Mouse (Mus musculus) CH12.LX (cell line): ENCODE results near the gene Pmm2. TPM values are rescaled to one million over a fixed set of nuclear protein-coding genes. Genes with fewer than 3 reads are reported as not detected.

ENCODE experiments used
- DNase-seq: peaks from one replicate; pipeline ENCODE4 v3.0.0-alpha.2; 2013; ENCODE audit errors: extremely low read depth
- H3K27ac ChIP-seq: 2 replicates; pipeline ENCODE4 v1.5.1; 2012; ENCODE audit warnings: low read depth, mild to moderate bottlenecking, control low read depth, moderate library complexity; ENCODE audit not compliant: insufficient read depth
- H3K27me3 ChIP-seq: replicated peaks from 2 replicates; pipeline ENCODE3; 2012; ENCODE audit warnings: inconsistent platforms
- H3K36me3 ChIP-seq, 2 experiments: replicated peaks in 1 of 2; 2 replicates each; pipeline versions ENCODE3 to v1.6.1; 2012; ENCODE audit warnings: inconsistent platforms in 1 of 2, low read length in 1 of 2, mild to moderate bottlenecking in 1 of 2, mixed read lengths in 1 of 2, moderate library complexity in 1 of 2; ENCODE audit not compliant: control insufficient read depth in 1 of 2, insufficient read depth in 1 of 2
- H3K4me1 ChIP-seq, 2 experiments: 2 replicates each; pipeline ENCODE4 v1.6.1; 2012; ENCODE audit warnings: inconsistent platforms in 1 of 2, moderate library complexity in 1 of 2; ENCODE audit not compliant: insufficient read depth in 2 of 2, control insufficient read depth in 1 of 2
- H3K4me2 ChIP-seq: 2 replicates; pipeline ENCODE4 v1.6.1; 2012; ENCODE audit warnings: low read depth, mild to moderate bottlenecking, control low read depth; ENCODE audit not compliant: poor library complexity, insufficient read depth, severe bottlenecking
- H3K4me3 ChIP-seq, 3 experiments: fragments of 150-350 bp in 1 of 3; sonication (generic) in 1 of 3; replicated peaks in 1 of 3; 2 replicates each; pipeline versions ENCODE3 to v1.5.1; 2011 to 2012; ENCODE audit warnings: low read depth in 2 of 3, low read length in 2 of 3, mild to moderate bottlenecking in 2 of 3, moderate library complexity in 2 of 3, control low read depth in 1 of 3, improper control_type of control experiment in 1 of 3, inconsistent platforms in 1 of 3, mixed read lengths in 1 of 3; ENCODE audit not compliant: poor library complexity in 1 of 3
- H3K79me2 ChIP-seq: replicated peaks from 2 replicates; pipeline ENCODE4 v1.6.1; 2012; ENCODE audit warnings: mild to moderate bottlenecking, moderate library complexity; ENCODE audit not compliant: control insufficient read depth, poor library complexity, insufficient read depth, severe bottlenecking; ENCODE audit errors: extremely low read depth
- H3K9ac ChIP-seq: 2 replicates; pipeline ENCODE4 v1.6.1; 2012; ENCODE audit warnings: low read depth, mild to moderate bottlenecking, control low read depth, moderate library complexity; ENCODE audit not compliant: insufficient read depth
- H3K9me3 ChIP-seq: replicated peaks from 2 replicates; pipeline ENCODE3; 2012; ENCODE audit warnings: low read length, inconsistent platforms, mixed read lengths
- BHLHE40 ChIP-seq: IDR thresholded peaks from 2 replicates; pipeline ENCODE4 v1.6.1; 2011; ENCODE audit warnings: mild to moderate bottlenecking, low read depth, low read length, improper control_type of control experiment
- CHD1 ChIP-seq: IDR thresholded peaks from 2 replicates; pipeline ENCODE4 v1.6.1; 2012; ENCODE audit warnings: low read depth, low read length, improper control_type of control experiment, inconsistent platforms
- CHD2 ChIP-seq: IDR thresholded peaks from 2 replicates; pipeline ENCODE4 v1.6.1; 2011; ENCODE audit warnings: low read length, improper control_type of control experiment
- CTCF ChIP-seq, 2 experiments: IDR thresholded peaks in 1 of 2; conservative IDR thresholded peaks in 1 of 2; 2 replicates each; pipeline ENCODE4 v1.5.1; 2011 to 2012; ENCODE audit warnings: low read depth in 2 of 2, low read length in 2 of 2, improper control_type of control experiment in 1 of 2, inconsistent platforms in 1 of 2, mild to moderate bottlenecking in 1 of 2, moderate library complexity in 1 of 2
- E2F4 ChIP-seq: IDR thresholded peaks from 2 replicates; pipeline ENCODE4 v1.6.1; 2011; ENCODE audit warnings: low read depth, low read length, improper control_type of control experiment; ENCODE audit not compliant: insufficient replicate concordance
- ELF1 ChIP-seq: IDR thresholded peaks from 2 replicates; pipeline ENCODE4 v1.6.1; 2014; ENCODE audit warnings: low read depth, mild to moderate bottlenecking, inconsistent platforms, low read length, improper control_type of control experiment
- EP300 ChIP-seq: IDR thresholded peaks from 2 replicates; pipeline ENCODE4 v1.6.1; 2011; ENCODE audit warnings: low read length, improper control_type of control experiment
- ETS1 ChIP-seq: conservative IDR thresholded peaks from 2 replicates; pipeline ENCODE4 v1.6.1; 2012; ENCODE audit warnings: low read depth, mild to moderate bottlenecking, inconsistent platforms, low read length, improper control_type of control experiment, moderate library complexity
- GABPA ChIP-seq: IDR thresholded peaks from 2 replicates; pipeline ENCODE4 v1.6.1; 2012; ENCODE audit warnings: low read depth, low read length, improper control_type of control experiment, inconsistent platforms; ENCODE audit not compliant: insufficient replicate concordance
- HCFC1 ChIP-seq: IDR thresholded peaks from 2 replicates; pipeline ENCODE4 v1.6.1; 2012; ENCODE audit warnings: low read depth, mild to moderate bottlenecking, inconsistent platforms, low read length, improper control_type of control experiment
- IRF4 ChIP-seq: IDR thresholded peaks from 2 replicates; pipeline ENCODE4 v1.6.1; 2014; ENCODE audit warnings: low read depth, mild to moderate bottlenecking, inconsistent platforms, low read length, improper control_type of control experiment
- JUN ChIP-seq: IDR thresholded peaks from 2 replicates; pipeline ENCODE4 v1.6.1; 2011; ENCODE audit warnings: low read depth, mild to moderate bottlenecking, low read length, improper control_type of control experiment, moderate library complexity; ENCODE audit not compliant: insufficient read depth
- JUND ChIP-seq: conservative IDR thresholded peaks from 2 replicates; pipeline ENCODE4 v1.6.1; 2011; ENCODE audit warnings: low read depth, low read length, improper control_type of control experiment
- KAT2A ChIP-seq: IDR thresholded peaks from 2 replicates; pipeline ENCODE4 v1.6.1; 2012; ENCODE audit warnings: low read length, improper control_type of control experiment, inconsistent platforms; ENCODE audit not compliant: insufficient replicate concordance
- MAFK ChIP-seq: IDR thresholded peaks from 2 replicates; pipeline ENCODE4 v1.6.1; 2011; ENCODE audit warnings: low read length, improper control_type of control experiment; ENCODE audit not compliant: insufficient replicate concordance
- MAX ChIP-seq: IDR thresholded peaks from 2 replicates; pipeline ENCODE4 v1.6.1; 2011; ENCODE audit warnings: low read length, improper control_type of control experiment
- MAZ ChIP-seq: IDR thresholded peaks from 2 replicates; pipeline ENCODE4 v1.6.1; 2012; ENCODE audit warnings: low read depth, mild to moderate bottlenecking, inconsistent platforms, low read length, improper control_type of control experiment, moderate library complexity
- MEF2A ChIP-seq: IDR thresholded peaks from 2 replicates; pipeline ENCODE4 v1.6.1; 2014; ENCODE audit warnings: low read depth, mild to moderate bottlenecking, inconsistent platforms, low read length, improper control_type of control experiment, borderline replicate concordance
- MXI1 ChIP-seq: IDR thresholded peaks from 2 replicates; pipeline ENCODE4 v1.6.1; 2011; ENCODE audit warnings: mild to moderate bottlenecking, low read depth, low read length, improper control_type of control experiment
- MYC ChIP-seq: IDR thresholded peaks from 2 replicates; pipeline ENCODE4 v1.6.1; 2011; ENCODE audit warnings: low read depth, mild to moderate bottlenecking, improper control_type of control experiment, low read length
- NELFE ChIP-seq: IDR thresholded peaks from 2 replicates; pipeline ENCODE4 v1.6.1; 2011; ENCODE audit warnings: low read depth, low read length, improper control_type of control experiment
- NRF1 ChIP-seq: IDR thresholded peaks from 2 replicates; pipeline ENCODE4 v1.6.1; 2014; ENCODE audit warnings: low read depth, mild to moderate bottlenecking, inconsistent platforms, low read length, improper control_type of control experiment, moderate library complexity
- PAX5 ChIP-seq: IDR thresholded peaks from 2 replicates; pipeline ENCODE4 v1.6.1; 2012; ENCODE audit warnings: low read length, inconsistent platforms, mixed read lengths
- POLR2A ChIP-seq: IDR thresholded peaks from 2 replicates; pipeline ENCODE4 v1.6.1; 2011; ENCODE audit warnings: low read depth, mild to moderate bottlenecking, improper control_type of control experiment, low read length
- POLR2AphosphoS2 ChIP-seq: IDR thresholded peaks from 2 replicates; pipeline ENCODE4 v1.6.1; 2011; ENCODE audit warnings: low read depth, low read length, improper control_type of control experiment
- RAD21 ChIP-seq: IDR thresholded peaks from 2 replicates; pipeline ENCODE4 v1.6.1; 2011; ENCODE audit warnings: low read depth, mild to moderate bottlenecking, low read length, improper control_type of control experiment, moderate library complexity
- RCOR1 ChIP-seq: conservative IDR thresholded peaks from 2 replicates; pipeline ENCODE4 v1.6.1; 2012; ENCODE audit warnings: low read depth, mild to moderate bottlenecking, inconsistent platforms, low read length, improper control_type of control experiment
- SIN3A ChIP-seq: IDR thresholded peaks from 2 replicates; pipeline ENCODE4 v1.6.1; 2012; ENCODE audit warnings: low read length, improper control_type of control experiment, inconsistent platforms
- SMC3 ChIP-seq: IDR thresholded peaks from 2 replicates; pipeline ENCODE4 v1.6.1; 2011; ENCODE audit warnings: low read depth, low read length, improper control_type of control experiment
- TBP ChIP-seq: conservative IDR thresholded peaks from 2 replicates; pipeline ENCODE4 v1.6.1; 2011; ENCODE audit warnings: low read depth, low read length, improper control_type of control experiment
- TCF12 ChIP-seq: IDR thresholded peaks from 2 replicates; pipeline ENCODE4 v1.6.1; 2014; ENCODE audit warnings: low read depth, mild to moderate bottlenecking, inconsistent platforms, low read length, improper control_type of control experiment
- UBTF ChIP-seq: IDR thresholded peaks from 2 replicates; pipeline ENCODE4 v1.6.1; 2012; ENCODE audit warnings: low read depth, mild to moderate bottlenecking, inconsistent platforms, low read length, improper control_type of control experiment, moderate library complexity
- USF1 ChIP-seq: IDR thresholded peaks from 2 replicates; pipeline ENCODE4 v1.6.1; 2014; ENCODE audit warnings: low read depth, mild to moderate bottlenecking, inconsistent platforms, low read length, improper control_type of control experiment
- USF2 ChIP-seq: conservative IDR thresholded peaks from 2 replicates; pipeline ENCODE4 v1.6.1; 2011; ENCODE audit warnings: low read depth, low read length, improper control_type of control experiment
- ZC3H11A ChIP-seq: IDR thresholded peaks from 2 replicates; pipeline ENCODE4 v1.6.1; 2012; ENCODE audit warnings: low read depth, mild to moderate bottlenecking, inconsistent platforms, low read length, improper control_type of control experiment
- ZKSCAN1 ChIP-seq: IDR thresholded peaks from 2 replicates; pipeline ENCODE4 v1.6.1; 2012; ENCODE audit warnings: low read depth, inconsistent platforms, low read length, improper control_type of control experiment, borderline replicate concordance
- ZMIZ1 ChIP-seq: IDR thresholded peaks from 2 replicates; pipeline ENCODE4 v1.6.1; 2012; ENCODE audit warnings: low read depth, mild to moderate bottlenecking, inconsistent platforms, low read length, improper control_type of control experiment
- ZNF384 ChIP-seq: IDR thresholded peaks from 2 replicates; pipeline ENCODE4 v1.6.1; 2012; ENCODE audit warnings: low read depth, low read length, improper control_type of control experiment, inconsistent platforms
- dilution Hi-C: fragments of 300-500 bp; cut with MboI; formaldehyde crosslinking; loops from 2 replicates; pipeline ENCODE4 v1.14.3; 2020; ENCODE audit warnings: low sequenced_read_pairs; ENCODE audit not compliant: extremely low pct_unique_long_range_greater_than_20kb, extremely low pct_ligation_motif_present
- in situ Hi-C: fragments of 300-500 bp; cut with MboI; formaldehyde crosslinking; loops from 3 replicates; pipeline ENCODE4 v1.14.3; 2019; ENCODE audit warnings: low sequenced_read_pairs, low pct_ligation_motif_present, low pct_unique_long_range_greater_than_20kb, mixed read lengths
- polyA plus RNA-seq: library from polyadenylated mRNA; unstranded; fragments of >175 nt; gene quantifications from 2 replicates; pipeline ENCODE4 v1.2.1, GENCODE M21; 2012; ENCODE audit warnings: low read depth; ENCODE audit not compliant: insufficient read length
- total RNA-seq, 2 experiments: library from RNA; depleted of rRNA; stranded (reverse); fragments of 300-350 nt in 1 of 2; fragments of >200 nt in 1 of 2; gene quantifications; 2 replicates each; pipeline ENCODE4 v1.2.3; 2012 to 2014

The Pmm2 gene
- total and polyA plus RNA-seq, 3 experiments, result 33.1 to 69.4 (median 42.1) TPM

DNA sequence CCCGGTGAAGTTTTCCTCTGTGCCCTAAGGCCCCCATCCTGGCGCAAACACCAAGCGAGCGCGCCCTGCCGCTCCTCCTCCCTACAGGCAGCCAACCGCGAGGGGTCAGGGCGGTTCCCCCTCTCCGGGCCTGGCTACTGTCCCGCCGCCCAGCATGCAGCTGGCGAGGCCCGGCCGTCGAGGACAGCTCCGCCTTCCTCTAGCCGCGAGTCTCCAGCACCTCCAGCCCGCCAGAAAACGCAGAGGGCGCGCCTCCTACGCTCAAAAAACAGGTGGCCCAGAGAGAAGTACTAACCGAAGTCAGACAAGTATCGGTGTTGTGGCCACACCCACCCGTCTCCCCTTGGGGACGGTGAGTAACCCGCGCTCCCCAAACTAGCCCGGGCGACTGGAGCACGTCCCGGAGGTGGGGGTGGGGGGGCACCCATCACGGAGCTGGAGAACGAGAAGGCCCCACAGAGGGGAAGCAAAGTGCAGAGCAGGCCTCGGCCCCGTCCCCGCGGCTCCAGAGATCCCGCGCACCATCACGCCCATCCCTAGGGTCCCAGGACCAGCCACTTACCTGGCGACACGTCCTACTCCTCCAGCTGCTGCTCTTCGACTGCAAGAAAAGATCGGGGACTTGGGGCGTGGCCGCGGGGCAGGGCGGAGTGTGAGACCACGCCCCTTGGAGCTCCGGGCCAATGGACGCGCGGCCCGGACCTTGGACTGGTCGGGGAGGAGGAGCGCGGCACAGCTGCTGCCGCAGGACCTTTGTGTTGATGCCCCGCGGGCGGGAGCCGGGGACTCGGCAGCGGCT, 34.3 kb downstream of the Pmm2 start, which contains the start of gene Carhsp1:
Carhsp1 (minus strand) TSS at position 605 of the 799 bp plus-strand sequence.
- H3K27me3 ChIP-seq, result peaks cover 15% of the 10 kb centered on the region
- H3K79me2 ChIP-seq, result no peaks in the 10 kb centered on the region
- H3K4me2 ChIP-seq, result peak within 1 kb of the TSS; percentile 93
- peaks cover 4 to 25% of the 10 kb centered on the region in 2 experiments for H3K36me3 ChIP-seq
- peaks cover 28 to 71% of the 10 kb centered on the region in 2 experiments for H3K4me1 ChIP-seq
- DNase-seq, result peak; percentile 97
- H3K4me3 ChIP-seq, result peak within 1 kb of the TSS; percentile 60 to 66 (median 64)
- in situ Hi-C loops (loop anchor here (5.0 kb wide), 1 partner anchor 259 kb away; no protein-coding TSS in a partner anchor), dilution Hi-C loops (no loop called here)
- no peaks in the 10 kb centered on the region for H3K9me3 ChIP-seq
- H3K9ac ChIP-seq, result peak within 1 kb of the TSS; percentile 67
- H3K27ac ChIP-seq, result peak within 1 kb of the TSS; percentile 50
- TF ChIP-seq ELF1 (0 out of 2 replicates have a peak, but pooled peaks have one; percentile 33), IRF4 (peak; percentile 13; the same call in 1 of the 2 replicates), MYC (no peak; the same call in none of the 2 replicates), SMC3 (no peak), TBP (peak; percentile 67; the same call in 1 of the 2 replicates), CHD1 (no peak), MAX (peak; percentile 89; the same call in 1 of the 2 replicates), ZKSCAN1 (no peak), JUND (no peak), MAFK (no peak), MXI1 (no peak; the same call in 1 of the 2 replicates), JUN (no peak), ZC3H11A (no peak), GABPA (no peak), POLR2A (peak; percentile 98), MEF2A (no peak), PAX5 (no peak), POLR2AphosphoS2 (peak; percentile 94), NRF1 (no peak), CTCF (conservative IDR thresholded peaks at IDR 0.05 in 1 of 2, IDR thresholded peaks at IDR 0.05 in 1 of 2; ENCODE audit: low read depth in 2 of 2, low read length in 2 of 2) (0 out of 4 replicates have a peak, but pooled peaks of 1 of the 2 experiments have one; percentile 23), HCFC1 (peak; percentile 8; the same call in 1 of the 2 replicates), RCOR1 (no peak), TCF12 (peak; percentile 93), ETS1 (peak; percentile 18; the same call in 1 of the 2 replicates), EP300 (0 out of 2 replicates have a peak, but pooled peaks have one; percentile 4), KAT2A (0 out of 2 replicates have a peak, but pooled peaks have one; percentile 47), E2F4 (no peak), ZNF384 (no peak), USF2 (no peak), ZMIZ1 (peak; percentile 93), CHD2 (peak; percentile 68), NELFE (peak; percentile 95), USF1 (no peak), UBTF (peak; percentile 81), RAD21 (no peak), BHLHE40 (no peak), MAZ (no peak), SIN3A (peak; percentile 79)
